Mouse (Mus musculus) hindlimb bud, embryonic 11.5 days (tissue): Measurements from ENCODE around the gene Apol9a.

Experiments
- DNase-seq: peaks from one replicate; pipeline ENCODE4 v3.0.0-alpha.2; 2012; ENCODE audit warnings: low read depth, low spot score; ENCODE audit errors: extremely low spot score

Gene Apol9a

DNA sequence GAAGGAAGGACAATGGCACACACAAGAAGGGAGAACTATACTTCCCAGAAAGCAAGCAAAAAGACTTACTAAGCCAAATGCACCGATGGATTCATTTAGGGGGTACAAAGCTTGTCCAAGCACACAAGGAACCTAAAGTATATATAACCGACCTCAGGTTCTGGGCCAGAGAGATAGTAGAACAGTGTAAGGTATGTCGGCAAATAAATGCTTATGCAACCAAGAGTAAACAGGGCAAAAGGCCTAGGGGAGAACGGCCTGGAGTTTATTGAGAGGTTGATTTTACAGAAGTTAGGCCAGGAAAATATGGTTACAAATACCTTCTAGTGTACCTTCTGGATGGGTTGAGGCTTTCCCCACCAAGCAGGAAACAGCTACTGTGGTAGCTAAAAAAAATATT is 33.5 kb downstream of the Apol9a start:
- no peak for DNase-seq

DNA sequence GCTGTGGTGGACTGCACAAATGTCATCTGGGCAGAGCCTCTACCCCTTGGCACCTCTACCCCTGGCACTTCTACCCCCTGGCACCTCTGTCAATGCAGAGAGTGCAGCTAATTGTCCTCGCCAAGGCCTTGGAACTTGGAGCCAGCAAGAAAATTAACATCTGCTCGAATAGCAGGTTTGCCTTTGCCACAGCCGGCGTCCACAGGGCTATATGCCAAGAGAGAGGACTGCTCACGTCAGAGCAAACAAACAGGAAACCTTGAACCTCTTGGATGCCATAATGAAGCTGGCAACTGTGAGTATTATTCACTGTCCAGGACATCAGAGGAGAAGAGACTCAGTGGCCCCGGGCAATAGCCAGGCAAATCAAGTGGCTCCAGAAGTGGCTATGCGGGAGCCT is 34.0 kb downstream of the Apol9a start:
- DNase-seq = no peak

DNA sequence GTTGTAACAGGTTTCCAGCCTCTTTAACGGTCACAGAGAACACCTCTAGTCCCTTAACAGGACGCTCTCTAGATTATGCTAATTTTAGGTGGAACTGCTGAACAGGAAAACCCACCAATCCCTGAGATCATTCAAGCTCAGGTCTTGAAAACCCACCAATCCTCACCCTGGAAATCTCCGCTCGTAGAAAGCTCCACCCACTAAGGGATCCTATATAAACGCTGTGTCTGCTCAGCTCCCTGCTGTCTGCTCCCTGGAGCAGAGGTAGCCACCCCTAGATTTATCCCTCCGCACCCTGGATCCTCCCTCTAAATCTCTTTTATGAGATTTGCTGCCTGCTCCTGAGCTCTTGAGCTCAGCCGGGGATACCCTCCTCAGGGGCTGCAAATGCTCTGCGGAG is 40.3 kb downstream of the Apol9a start:
- DNase-seq = no peak

DNA sequence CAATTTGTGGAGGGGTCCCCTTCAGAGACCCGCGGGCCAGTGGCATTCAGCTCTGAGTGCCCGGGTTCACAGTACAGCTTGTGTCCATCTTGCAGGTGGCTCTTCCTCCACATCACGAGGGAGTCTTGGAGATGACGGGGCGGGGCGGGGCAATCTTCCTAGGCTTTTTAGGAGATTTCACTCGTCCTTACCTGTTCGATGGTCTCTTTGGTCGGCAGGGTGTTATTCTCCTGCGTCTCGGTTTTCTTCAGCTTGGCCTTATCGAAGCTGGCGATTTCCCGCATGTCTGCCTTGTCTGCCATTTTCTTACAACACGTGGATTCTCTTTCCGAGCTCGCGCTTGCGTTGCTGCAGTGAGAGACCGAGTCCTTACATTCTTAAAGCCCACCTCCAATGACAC is 41.0 kb downstream of the Apol9a start:
- no peak for DNase-seq

DNA sequence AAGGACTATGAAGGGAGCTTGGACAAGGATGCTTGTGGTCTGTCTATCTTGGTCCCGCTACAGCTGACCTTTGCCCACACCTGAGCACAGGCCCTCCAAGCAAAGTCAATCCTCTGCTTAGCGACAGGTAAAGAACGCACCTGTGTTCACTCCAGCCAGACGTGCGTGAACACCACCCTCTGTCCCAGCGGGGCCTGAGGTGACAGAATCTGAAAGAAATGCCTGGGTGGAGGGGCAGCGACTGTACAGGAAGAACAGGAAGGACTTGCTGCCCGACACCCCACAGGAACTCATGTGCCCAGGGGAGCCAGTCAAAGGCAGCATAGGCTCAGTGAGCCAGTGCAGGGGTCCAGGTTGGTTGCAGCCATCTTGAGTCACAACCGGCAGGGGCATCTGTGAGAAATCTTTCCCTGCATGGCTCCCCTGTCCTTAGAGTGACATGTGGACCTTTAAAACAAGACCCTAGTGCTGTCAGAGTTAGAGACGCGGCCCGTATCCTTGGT is 42.1 kb downstream of the Apol9a start:
- DNase-seq = no peak

DNA sequence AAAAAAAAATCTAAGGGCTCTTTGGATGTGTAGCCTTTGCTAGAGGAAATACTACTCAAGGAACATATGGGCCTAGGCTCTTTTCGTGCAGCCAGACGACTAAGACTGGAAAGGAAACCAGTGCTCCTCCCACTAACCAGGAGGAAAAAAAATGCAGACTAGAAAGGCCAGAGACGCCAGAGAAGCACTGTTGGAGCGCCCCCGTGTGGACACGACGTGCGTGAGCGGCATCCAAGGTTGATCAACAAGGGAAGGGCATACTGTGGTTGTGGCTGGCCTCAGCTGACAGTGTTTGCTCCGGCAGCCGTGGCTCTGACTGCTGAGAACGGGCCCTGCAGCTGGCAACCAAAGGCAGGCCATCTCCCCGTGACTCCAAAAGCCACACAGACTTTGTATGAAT is 42.8 kb downstream of the Apol9a start:
- DNase-seq = peak; percentile 87

DNA sequence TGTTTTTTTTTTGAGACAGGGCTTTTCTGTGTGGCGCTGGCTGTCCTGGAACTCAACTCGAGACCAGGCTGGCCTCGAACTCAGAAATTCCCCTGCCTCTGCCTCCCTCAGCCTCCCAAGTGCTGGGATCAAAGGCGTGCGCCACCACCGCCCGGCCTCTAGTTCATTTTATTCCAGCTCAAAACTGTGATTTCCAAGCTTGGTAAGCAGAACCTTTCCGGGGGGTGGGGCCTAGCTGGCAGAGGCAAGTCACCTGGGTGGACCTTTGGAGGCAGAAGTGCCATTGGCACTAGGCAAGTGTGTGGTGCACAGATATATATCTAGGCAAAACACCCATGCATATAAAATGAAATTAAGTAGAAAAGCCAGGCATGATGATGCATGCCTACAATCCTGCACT is 43.4 kb downstream of the Apol9a start:
- DNase-seq = no peak

DNA sequence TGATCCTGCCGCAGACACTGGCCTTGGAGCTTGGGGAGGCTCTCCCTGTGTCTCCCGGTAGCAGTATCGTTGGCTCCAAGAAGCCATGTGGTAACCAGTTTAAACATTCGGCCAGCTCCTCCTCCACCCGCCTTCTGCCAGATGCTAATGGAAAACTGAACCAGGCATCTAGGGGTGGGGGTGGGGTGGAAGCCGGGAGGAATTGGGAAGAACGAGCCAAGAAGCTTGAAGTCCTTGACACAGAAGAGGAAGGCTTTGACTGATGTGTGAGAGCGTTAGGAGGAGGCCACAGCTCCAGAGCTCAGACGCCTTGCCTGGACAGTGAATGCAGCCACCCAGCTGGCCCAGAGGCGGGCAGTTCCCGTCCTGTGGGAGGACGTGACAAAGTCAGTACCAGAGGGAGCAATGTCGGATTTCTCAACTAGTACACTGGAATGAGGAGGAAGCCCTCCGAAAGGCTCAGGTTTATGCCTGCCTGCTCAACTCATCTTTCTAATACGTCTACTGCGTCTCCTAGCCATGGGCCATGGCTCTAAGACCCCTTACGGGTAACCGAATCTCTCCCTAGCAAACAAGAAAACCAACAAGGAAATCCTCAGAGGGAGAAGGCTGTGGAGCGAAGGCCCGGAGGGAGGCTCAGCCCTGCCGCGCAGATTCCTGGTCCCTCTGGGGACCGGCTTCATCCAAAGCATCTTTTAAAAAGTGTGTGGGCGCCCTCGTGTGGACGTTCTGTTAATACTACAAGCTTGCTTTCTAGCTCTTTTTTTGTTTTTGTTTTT is 44.0 kb downstream of the Apol9a start:
- DNase-seq = peak; percentile 83

DNA sequence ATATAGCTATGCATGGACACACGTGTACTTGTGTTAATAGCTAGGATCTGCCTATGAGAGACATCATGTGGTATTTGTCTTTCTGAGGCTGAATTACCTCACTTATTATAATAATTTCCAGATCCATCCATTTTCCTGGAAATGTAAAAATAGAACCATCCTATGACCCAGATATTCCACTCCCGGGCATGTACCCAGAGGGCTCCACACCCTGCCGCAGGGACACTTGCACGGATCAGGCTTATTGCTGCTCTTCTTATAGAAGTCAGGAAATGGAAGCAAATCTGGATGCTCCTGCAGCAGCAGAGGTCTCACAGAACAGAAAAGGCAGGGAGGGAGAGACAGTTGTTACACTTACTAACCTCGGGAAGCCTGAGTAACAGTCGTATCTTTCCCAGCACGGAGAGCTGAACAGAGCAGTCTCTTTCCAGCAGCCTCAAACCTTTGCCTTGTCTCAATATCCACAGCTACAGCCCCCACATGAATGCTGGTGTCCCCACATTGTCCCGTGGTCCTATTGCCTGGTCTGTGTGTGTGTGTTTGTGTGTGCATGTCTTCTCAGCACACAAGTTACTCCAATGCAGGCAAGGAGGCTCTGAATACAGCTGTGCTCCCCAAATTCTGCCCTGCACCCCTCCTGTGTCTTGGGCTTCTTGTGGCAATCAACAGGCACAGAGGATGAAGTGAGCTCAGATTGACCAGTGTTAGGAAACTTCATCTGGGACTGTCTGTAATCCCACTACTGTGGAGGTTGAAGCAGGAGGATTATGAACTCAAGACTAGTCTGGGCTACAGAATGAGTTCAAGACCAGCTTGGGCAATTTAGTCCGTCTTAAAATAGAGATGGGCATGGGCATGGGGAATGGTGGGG is 45.0 kb downstream of the Apol9a start:
- no peak for DNase-seq

DNA sequence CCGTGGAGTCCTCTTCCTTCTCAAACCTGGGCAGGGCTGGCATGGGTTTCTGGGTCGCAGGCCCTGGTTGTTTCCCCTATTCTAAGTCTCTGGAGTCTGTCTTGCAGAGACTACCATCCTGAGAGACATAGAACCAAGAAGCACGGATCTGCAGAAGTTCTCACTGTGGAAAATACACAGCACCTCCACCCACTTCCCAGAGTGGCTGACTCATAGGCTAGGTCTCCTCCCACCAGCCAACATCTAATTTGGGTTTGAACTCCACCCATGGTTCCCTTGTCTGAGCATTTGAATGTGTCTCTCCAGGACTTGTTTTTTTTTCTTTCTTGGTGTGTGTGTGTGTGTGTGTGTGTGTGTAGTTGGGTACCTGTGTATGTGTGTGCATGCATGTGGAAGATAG is 46.9 kb downstream of the Apol9a start:
- DNase-seq = no peak

DNA sequence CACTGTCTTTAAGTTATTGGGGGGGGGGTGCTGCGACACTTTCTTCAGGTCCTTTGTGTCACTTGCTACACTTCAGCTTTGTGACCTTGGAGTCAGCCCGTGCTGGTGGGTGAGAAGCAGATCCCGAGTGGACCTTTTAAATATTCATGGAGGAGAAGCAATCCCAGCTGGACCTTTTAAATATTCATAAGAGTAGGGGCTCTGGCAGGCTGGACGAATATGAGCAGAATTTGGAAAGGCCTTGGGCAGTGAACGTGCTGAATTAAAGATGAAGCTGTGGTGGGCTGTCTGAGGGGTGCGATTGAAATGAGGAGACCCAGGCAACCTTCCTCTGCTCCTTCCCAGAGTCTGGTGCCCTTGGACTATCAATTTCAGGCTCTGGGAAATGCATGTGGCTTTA is 47.4 kb downstream of the Apol9a start:
- no peak for DNase-seq

DNA sequence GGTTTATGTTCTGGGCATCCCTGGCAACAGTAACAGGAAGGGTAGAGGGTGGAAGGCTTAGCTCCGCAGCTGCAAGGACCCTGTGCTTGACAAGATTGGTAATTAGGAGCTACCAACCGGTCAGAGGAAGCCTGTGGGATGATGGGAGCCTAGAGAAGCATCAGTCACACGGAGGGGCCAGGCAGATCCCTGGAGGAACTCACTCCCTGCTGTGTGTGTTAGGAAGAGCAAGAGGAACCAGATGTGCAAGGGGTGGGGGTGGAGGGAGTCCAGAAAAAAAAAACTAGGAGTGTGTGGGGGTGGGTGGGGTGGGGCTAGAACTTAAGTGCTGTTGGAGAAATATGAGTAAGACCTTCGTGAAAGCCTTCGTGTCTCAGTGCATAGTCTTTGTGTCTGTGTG is 48.0 kb downstream of the Apol9a start:
- DNase-seq = no peak

DNA sequence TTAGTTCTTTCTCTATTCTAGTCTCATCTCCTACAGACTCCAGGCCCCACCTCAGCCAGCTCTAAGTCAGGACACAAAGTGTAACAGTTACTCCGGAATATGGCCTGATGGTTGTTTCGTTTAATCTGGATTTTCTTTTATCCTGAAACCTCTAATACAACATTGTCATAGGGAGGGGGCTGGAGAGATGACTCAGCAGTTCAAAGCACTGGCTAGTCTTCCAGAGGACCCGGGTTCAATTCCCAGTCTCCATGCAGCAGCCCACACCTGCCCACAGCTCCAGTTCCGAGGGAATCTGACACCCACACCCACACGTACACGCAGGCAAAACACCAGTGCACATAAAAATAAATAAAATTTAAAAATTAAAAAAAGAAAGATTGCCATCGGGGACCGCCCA is 51.0 kb downstream of the Apol9a start:
- DNase-seq = no peak

DNA sequence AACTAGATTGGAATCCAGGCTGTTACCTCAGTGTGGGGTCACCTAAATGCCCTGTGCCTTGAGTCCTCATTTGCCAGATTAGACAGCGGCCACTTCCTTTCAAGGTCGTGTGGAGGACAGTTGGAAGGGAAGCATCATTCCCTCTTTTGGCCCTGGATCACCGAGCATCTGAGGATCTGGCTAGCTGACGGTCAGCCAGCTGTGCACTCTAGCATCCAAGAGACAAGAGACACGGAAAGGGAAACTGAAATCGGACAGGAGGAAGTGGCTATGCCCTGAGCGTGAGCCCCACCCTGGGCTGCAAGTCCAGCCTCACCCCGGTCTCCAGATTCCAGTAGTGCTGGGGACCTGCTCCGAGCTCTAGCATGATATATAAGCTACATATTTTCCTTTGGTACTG is 51.4 kb downstream of the Apol9a start:
- no peak for DNase-seq

DNA sequence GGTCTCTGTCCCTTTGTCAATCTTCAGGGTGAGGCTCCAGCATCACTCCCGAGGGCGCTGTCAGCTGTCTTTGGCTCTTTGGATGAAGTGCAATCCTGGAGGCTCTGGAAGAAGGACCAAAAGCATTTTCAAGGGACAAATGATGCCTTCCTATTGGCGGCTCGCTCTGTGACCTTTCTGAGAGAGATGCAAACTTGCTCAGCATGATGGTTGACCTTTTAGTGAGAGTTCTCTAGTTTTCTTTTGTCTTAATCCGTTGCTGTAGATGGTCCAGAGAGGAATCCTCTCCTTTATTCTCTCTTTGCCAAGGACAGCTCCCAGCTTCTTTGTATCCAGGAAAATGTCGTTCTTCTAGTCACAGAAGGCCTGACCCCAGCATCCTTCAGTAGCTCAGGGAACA is 51.9 kb downstream of the Apol9a start:
- no peak for DNase-seq

DNA sequence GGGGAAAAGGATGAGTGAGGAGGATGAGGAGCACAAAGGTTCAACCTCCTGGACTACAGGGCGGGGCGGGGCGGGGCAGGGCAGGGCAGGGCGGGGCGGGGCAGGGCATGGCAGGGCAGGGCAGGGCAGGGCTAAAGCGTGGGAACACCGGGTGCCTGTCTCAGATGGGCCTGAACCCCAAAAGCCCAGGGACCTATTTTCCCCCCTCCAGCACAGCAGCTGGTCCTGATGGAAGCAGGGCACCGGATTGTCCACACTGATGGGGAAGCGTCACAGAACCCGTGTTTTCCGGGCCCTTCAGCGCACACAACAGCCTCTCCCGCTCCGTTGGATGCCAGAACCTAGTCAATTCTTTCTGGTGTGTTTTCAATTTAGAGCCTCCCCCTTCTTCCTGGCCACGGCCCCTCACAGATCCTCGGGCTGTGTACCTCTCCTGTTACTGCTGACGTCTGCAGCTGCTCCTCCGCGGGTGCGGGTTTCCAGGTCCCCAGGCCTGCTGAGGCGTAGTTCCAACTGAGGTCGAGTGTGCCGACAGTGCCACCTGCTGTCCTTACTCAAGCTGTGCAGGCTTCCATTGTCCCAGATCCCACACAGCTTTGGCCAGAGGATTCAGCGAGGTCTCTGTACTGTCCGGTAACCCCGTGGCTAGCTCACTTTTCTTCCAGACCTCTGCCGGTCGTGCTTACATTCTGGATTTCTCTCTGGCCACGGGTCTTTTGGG is 52.5 kb downstream of the Apol9a start:
- DNase-seq = peak; percentile 92

DNA sequence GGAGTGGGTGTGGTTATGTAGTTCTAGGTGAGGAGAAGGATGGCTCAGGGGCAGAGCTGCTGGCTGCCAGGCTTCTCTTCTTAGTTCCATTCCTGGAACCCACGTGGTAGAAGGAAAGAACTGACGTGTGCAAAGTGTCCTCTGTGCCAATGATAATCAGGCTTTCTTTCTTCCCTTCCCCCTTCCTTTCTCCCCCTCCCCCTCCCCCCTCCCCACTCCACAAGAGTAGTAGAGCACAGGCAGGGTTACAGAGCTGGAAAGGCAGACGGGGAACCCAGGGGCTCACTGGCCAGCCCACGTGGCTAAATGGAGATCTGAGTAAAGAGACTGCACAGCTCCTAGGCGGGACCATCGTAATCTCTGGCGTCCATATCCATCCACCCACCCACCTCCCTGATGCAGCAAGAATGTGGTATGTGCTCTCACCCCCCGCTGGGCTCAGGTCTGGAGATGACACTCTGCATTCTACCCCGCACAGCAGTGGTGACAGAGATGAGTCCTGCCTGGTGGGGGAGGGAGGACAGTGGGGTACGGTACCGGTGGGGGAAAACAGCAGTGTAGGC is 54.6 kb downstream of the Apol9a start:
- no peak for DNase-seq

DNA sequence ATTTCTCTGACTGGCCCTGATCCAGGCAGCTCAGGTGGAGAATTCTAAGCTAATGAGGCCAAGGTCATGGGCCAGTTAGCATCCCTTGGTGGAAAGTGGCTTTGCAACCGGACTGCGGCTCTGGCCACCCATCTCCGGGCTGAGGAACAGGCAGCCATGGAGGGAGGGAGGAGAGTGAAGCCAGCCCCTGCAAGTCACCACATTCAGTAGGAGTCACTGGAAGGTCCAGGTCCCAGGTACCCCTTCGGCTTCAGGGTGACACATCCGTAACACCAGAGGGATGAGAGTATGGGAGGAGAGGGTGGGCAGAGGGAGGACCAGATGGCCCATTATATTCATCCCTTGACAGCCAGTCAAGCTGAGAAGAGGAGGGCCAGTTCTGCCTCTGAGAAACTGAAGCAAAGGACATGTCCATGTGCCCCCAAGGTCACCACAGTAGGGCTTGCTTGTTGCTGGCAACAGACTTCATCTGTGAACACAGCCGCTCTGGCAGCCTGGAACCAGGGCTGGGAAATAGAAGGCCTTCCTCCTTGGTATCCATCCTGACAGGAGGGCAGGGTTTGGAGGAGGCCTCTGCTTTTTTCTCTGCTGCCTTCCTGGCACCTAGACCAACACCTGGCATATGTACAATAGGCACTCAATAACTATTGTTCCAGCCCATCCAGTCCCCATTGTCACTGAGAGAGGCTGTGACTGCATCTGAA is 55.9 kb downstream of the Apol9a start:
- no peak for DNase-seq

DNA sequence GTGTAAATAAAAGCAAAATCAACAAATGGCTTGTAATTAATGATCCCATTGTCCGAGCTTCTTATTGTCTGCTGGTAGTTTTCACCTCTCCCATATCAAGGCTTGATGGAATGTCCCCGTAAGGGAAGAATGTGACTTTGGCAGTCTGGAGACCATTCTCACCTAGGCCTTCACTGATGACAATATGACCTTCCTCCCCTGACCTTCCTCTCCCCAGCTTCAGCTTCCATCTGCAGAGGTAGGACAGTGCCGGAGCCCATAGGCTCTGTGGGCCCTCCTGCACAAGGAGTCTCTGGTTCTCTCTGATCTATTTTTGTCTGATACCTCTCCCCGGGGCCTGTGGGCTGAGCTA is 56.5 kb downstream of the Apol9a start:
- no peak for DNase-seq
